Mouse (Mus musculus): ENCODE results near the gene Btbd35f7.
"Not testable (repeated sequence)": the region's sequence is repeated elsewhere in the genome, so short reads cannot be mapped to it uniquely, and the experiment has no call there.

Gene Btbd35f7

DNA sequence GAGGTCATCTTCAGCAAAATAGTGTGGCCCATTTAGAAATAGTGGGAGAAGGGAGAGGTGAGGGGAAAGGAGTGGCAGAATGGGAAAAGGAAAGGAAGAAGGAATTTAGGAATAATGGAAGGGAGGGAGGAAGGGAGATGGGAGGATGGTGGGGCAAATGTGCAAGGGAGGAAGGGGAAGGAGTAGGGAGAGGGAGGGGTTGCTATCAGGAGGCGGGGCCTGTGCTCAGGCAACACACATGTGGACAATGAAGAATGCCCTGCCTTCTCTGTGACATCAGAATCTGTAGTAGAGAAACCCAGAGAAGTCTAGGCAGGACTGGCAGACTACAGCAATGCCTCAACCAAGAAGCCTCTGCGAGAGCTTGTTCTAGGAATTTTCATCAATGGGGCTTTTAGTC, at the start of gene Btbd35f7:
Btbd35f7 (plus strand) TSS at position 301 of the 400 bp plus-strand sequence.
- not testable (repeated sequence) for DNase-seq (ENCODE audit: low spot score)
